Mouse (Mus musculus) lung, postnatal 0 days (tissue): ENCODE results near the gene Tph2. TPM values are rescaled to one million over a fixed set of nuclear protein-coding genes. Genes with fewer than 3 reads are reported as not detected.

Experiments used
- ATAC-seq: fragments of 200-750 bp; cut with Nextera tagmentation; 2 replicates; pipeline ENCODE4 v1.8.0; 2017; ENCODE audit warnings: moderate library complexity
- DNase-seq: peaks from one replicate; pipeline ENCODE4 v3.0.0-alpha.2; 2016; ENCODE audit warnings: low spot score
- H3K27ac ChIP-seq: fragments of 300-500 bp; sonication (generic); 2 replicates; pipeline ENCODE4 v1.5.1; 2014; ENCODE audit warnings: antibody characterized with exemption, mild to moderate bottlenecking, low read length, mixed read lengths
- H3K27me3 ChIP-seq: fragments of 300-500 bp; sonication (generic); replicated peaks from 2 replicates; pipeline ENCODE4 v1.6.1; 2014; ENCODE audit warnings: low read length, mixed read lengths; ENCODE audit not compliant: insufficient read depth
- H3K36me3 ChIP-seq: fragments of 300-500 bp; sonication (generic); 2 replicates; pipeline ENCODE4 v1.6.1; 2014; ENCODE audit warnings: low read length, mixed read lengths; ENCODE audit not compliant: insufficient read depth
- H3K4me1 ChIP-seq: fragments of 300-500 bp; sonication (generic); 2 replicates; pipeline ENCODE4 v1.6.1; 2014; ENCODE audit warnings: antibody characterized with exemption, low read depth, low read length, mixed read lengths; ENCODE audit not compliant: insufficient read depth
- H3K4me2 ChIP-seq: fragments of 300-500 bp; sonication (generic); replicated peaks from 2 replicates; pipeline ENCODE4 v1.6.1; 2014; ENCODE audit warnings: low read depth, mild to moderate bottlenecking, low read length, moderate library complexity, mixed read lengths
- H3K4me3 ChIP-seq: fragments of 300-500 bp; sonication (generic); 2 replicates; pipeline ENCODE4 v1.5.1; 2014; ENCODE audit warnings: low read depth, low read length
- H3K9ac ChIP-seq: fragments of 300-500 bp; sonication (generic); replicated peaks from 2 replicates; pipeline ENCODE4 v1.6.1; 2014; ENCODE audit warnings: low read depth, mild to moderate bottlenecking
- H3K9me3 ChIP-seq: fragments of 300-500 bp; sonication (generic); 2 replicates; pipeline ENCODE4 v1.6.1; 2016; ENCODE audit warnings: low read length, mixed read lengths
- CTCF ChIP-seq: IDR thresholded peaks from 2 replicates; pipeline ENCODE4 v1.5.1; 2016; ENCODE audit warnings: antibody characterized with exemption, mild to moderate bottlenecking
- EP300 ChIP-seq: IDR thresholded peaks from 2 replicates; pipeline ENCODE4 v1.6.1; 2016; ENCODE audit warnings: antibody characterized with exemption, mild to moderate bottlenecking, control low read depth
- WGBS: fragments of 180-500 bp; shearing (Covaris S2); extraction: QIAGEN DNeasy Blood & Tissue Kit; methylation state at CpG from one replicate; pipeline ENCODE4 v1.1.7; 2014; 5-methylcytosine and 5-hydroxymethylcytosine counted together
- polyA plus RNA-seq: library from polyadenylated mRNA; unstranded; fragments of >200 nt; fragmentation: Nextera tagmentation; extraction: Ambion mirVana; gene quantifications from 2 replicates; pipeline ENCODE4 v1.2.1, GENCODE M21; 2015

The Tph2 gene
- polyA plus RNA-seq, 1 experiment from 2014 or later = 0.05 TPM

DNA sequence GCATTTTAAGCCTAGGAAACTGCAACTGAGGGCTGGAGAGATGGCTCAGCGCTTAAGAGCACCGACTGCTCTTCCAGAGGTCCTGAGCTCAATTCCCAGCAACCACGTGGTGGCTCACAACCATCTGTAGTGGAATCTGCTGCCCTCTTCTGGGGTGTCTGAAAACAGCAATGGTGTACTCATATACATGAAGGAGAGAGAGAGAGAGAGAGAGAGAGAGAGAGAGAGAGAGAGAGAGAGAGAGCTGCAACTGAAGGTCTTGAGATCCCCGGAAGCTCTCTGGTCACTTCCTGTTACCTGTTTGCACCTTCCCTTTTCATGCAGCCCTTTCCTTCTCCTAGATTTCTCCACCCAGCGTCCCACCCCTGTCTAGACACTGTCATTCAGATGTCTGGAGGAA, 24.5 kb downstream of the Tph2 start:
- no peak for DNase-seq
- TF ChIP-seq EP300 (no peak), CTCF (no peak)
- WGBS = 71% methylated on average over 5 of the region's 5 CpGs
- Histone ChIP-seq H3K4me3 (no peak overlapping the region), H3K4me1 (no peaks in the 10 kb centered on the region), H3K36me3 (no peaks in the 10 kb centered on the region), H3K9me3 (no peaks in the 10 kb centered on the region), H3K27ac (no peak overlapping the region), H3K4me2 (no peak overlapping the region), H3K27me3 (no peaks in the 10 kb centered on the region), H3K9ac (no peak overlapping the region)
- ATAC-seq = no peak

DNA sequence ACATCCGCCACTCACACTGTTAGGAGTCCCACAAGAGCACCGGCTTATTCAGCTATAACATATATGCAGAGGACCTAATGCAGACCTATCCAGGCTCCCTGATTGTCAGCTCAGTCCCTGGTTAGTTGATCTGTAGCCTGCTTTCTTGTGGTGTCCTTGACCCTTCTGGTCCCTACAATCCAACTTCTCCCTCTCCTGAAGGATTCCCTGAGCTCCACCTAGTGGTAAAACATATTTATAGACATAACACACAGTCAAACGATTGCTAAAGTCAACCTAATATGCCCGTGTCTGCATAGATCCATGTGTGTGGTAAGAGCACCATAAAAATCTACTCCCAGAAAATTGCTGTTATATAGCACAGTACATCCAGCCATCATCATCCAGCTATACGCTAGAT, 37.5 kb downstream of the Tph2 start:
- Histone ChIP-seq H3K9me3 (no peaks in the 10 kb centered on the region), H3K36me3 (no peaks in the 10 kb centered on the region), H3K27ac (no peak overlapping the region), H3K27me3 (no peaks in the 10 kb centered on the region), H3K4me3 (no peak overlapping the region), H3K4me2 (no peak overlapping the region), H3K9ac (no peak overlapping the region), H3K4me1 (no peaks in the 10 kb centered on the region)
- 65% methylated on average over 5 of the region's 5 CpGs for WGBS
- ATAC-seq = no peak
- TF ChIP-seq EP300 (no peak), CTCF (peak; percentile 51)
- peak; percentile 19 for DNase-seq

DNA sequence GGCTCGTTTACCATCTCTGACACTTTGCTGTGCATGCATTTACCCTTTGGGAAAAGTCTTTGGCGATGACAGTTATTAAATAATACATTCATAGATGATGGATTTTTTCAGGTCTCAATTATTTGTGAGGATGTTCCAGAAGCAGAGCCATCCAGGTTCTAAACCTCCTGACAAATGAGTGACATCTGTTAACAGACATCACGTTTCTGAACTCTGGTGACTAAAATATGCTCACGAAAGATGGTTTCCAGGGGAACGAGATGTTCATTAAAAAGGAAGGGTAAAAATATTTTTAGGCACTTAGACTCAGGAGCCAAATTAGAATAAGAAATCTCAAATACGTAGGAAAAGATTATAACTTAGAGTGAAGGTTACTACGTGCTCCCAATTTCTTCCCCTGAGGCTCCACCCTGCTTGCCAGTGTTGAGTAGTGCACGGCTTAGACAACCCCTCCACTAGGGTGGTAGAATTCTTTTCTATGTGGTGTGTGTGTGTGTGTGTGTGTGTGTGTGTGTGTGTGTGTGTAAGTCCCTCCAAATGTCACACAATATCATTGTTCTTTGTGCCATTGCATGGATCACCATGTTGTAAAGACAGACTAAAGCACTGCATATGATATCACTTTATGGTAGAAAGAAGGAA, 38.4 kb downstream of the Tph2 start:
- WGBS = 78% methylated on average over 8 of the region's 8 CpGs
- no peak for TF ChIP-seq CTCF
- no peak for TF ChIP-seq EP300
- no peak overlapping the region for H3K4me3 ChIP-seq
- no peak overlapping the region for H3K9ac ChIP-seq
- H3K27me3 ChIP-seq = no peaks in the 10 kb centered on the region
- H3K9me3 ChIP-seq = no peaks in the 10 kb centered on the region
- DNase-seq = no peak
- no peaks in the 10 kb centered on the region for H3K4me1 ChIP-seq
- H3K4me2 ChIP-seq = no peak overlapping the region
- H3K27ac ChIP-seq = no peak overlapping the region
- no peaks in the 10 kb centered on the region for H3K36me3 ChIP-seq
- no peak for ATAC-seq

DNA sequence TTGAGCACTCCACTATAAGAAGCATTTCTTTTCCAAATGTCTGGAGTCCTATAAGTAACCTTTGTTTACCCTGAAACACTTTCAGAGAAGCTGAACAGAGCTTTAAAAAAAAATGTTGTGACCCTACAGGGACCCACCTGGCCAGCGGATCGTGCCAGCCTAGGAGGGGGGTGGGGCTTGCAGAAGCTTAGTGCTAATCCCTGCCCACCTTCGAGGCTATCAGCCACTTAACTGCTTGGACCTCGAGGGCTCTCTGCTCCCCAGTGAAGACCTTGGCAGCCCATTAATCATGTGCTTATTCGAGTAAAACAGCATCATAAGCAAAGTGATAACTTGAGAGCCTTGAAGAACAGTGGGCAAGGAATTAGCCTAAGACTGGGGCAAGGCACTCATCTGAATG, 40.3 kb downstream of the Tph2 start:
- no peak for ATAC-seq
- H3K9ac ChIP-seq = no peak overlapping the region
- WGBS = 14% methylated on average over 5 of the region's 5 CpGs
- DNase-seq = no peak
- H3K4me2 ChIP-seq = no peak overlapping the region
- no peak overlapping the region for H3K4me3 ChIP-seq
- H3K4me1 ChIP-seq = no peaks in the 10 kb centered on the region
- no peaks in the 10 kb centered on the region for H3K9me3 ChIP-seq
- H3K27ac ChIP-seq = no peak overlapping the region
- no peaks in the 10 kb centered on the region for H3K27me3 ChIP-seq
- H3K36me3 ChIP-seq = no peaks in the 10 kb centered on the region
- no peak for TF ChIP-seq CTCF
- no peak for TF ChIP-seq EP300

DNA sequence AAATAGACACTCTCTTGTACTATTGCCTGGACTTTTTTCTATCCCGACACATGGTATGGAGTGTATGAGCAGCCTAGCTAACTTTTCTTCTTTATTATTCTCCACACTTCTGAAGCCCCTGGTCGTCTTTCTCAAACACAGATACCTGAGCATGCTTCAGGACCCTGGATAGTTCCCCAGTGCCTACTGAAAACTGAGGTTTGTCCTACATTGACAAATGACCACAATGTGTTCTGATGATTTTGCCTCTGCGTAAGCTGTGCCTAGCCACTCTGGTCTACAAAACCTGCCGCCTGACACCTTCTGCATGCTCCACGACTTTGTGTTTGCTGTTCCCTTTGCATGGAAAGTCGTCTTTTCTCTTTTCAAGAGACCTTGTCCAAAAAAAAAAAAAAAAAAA, 41.2 kb downstream of the Tph2 start:
- Histone ChIP-seq H3K4me2 (no peak overlapping the region), H3K9me3 (no peaks in the 10 kb centered on the region), H3K9ac (no peak overlapping the region), H3K4me1 (no peaks in the 10 kb centered on the region), H3K36me3 (no peaks in the 10 kb centered on the region), H3K27me3 (no peaks in the 10 kb centered on the region), H3K4me3 (no peak overlapping the region), H3K27ac (no peak overlapping the region)
- 43% methylated on average over 6 of the region's 6 CpGs for WGBS
- no peak for ATAC-seq
- peak; percentile 15 for DNase-seq
- TF ChIP-seq CTCF = no peak
- TF ChIP-seq EP300 = no peak

DNA sequence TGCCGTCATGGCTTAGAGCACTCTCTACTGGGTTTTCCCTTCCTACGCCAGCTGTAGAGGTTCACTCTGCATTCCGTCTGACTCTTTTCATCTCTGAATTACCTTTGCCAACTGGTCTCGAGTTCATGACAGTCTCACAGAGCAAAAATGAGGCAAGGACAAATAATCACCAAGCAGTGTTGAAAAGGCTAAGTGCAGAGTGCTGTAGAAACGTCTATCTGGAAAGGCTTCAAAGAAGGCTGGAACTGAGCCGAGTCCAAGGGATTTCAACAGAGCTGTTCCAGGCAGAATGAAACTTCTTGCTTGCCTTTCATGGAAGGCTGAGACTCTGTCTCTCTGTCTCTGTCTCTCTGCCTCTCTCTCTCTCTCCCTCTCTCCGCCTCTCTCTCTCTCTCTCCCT, 47.8 kb downstream of the Tph2 start:
- H3K4me3 ChIP-seq = no peak overlapping the region
- 57% methylated on average over 6 of the region's 7 CpGs for WGBS
- no peak overlapping the region for H3K4me2 ChIP-seq
- H3K36me3 ChIP-seq = no peaks in the 10 kb centered on the region
- ATAC-seq = no peak
- TF ChIP-seq EP300 (no peak), CTCF (no peak)
- no peaks in the 10 kb centered on the region for H3K27me3 ChIP-seq
- no peak overlapping the region for H3K9ac ChIP-seq
- no peaks in the 10 kb centered on the region for H3K9me3 ChIP-seq
- DNase-seq = peak; percentile 7
- no peaks in the 10 kb centered on the region for H3K4me1 ChIP-seq
- H3K27ac ChIP-seq = no peak overlapping the region

DNA sequence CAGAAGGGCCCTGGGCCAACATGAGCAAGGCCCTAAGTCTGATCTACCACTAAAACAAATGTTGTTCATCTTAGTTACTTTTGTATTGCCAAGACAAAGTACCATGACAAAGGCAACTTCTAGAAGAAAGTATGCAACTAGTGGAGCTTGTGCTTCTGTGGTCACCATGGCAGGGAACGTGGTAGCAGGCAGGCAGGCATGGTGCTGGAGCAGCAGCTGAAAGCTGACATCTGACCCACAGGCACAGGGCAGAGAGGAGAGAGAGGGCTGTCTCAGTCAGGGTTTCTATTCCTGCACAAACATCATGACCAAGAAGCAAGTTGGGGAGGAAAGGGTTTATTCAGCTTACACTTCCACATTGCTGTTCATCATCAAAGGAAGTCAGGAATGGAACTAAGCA, 56.9 kb downstream of the Tph2 start:
- no peak overlapping the region for H3K4me2 ChIP-seq
- WGBS = 33% methylated on average over 1 of the region's 1 CpGs
- H3K9me3 ChIP-seq = no peaks in the 10 kb centered on the region
- TF ChIP-seq CTCF (no peak), EP300 (no peak)
- no peaks in the 10 kb centered on the region for H3K4me1 ChIP-seq
- H3K9ac ChIP-seq = no peak overlapping the region
- no peak overlapping the region for H3K4me3 ChIP-seq
- no peak overlapping the region for H3K27ac ChIP-seq
- no peak for DNase-seq
- no peaks in the 10 kb centered on the region for H3K36me3 ChIP-seq
- no peaks in the 10 kb centered on the region for H3K27me3 ChIP-seq
- no peak for ATAC-seq
